Comparison of ENCODE assay signal across 11 mouse cellular contexts in the genomic region with DNA sequence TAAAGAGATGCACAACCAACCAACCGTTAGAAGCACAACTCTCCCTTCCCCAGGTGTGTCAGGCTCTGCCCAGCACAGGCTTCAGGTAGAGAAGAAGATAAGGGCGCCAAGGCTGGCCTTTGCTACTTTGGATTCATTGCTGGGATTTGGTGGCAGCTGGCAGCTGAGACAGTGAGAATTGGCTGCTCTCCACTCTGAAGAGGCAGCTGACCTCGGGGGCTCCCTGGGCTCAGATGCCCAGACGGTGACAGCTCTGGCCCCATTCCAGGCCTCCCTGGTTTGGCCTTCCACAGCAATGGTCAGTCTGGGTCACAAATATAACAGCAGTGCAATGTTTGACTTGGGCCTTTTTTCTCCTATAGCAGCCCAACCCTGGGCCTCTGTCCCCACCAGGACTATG.
DNase-seq lines count a peak whose midpoint lies in the region; ATAC-seq lines count a peak whose summit lies in the region.
"Had no signal": no experiment of that assay in that cellular context is flagged by ENCODE, and none has a peak within 500 bp of the region (broad histone marks: within the 10 kb centered on the region; RNA-seq: fewer than 3 reads in every experiment).

No protein-coding gene starts in this region.

- ATAC-seq in kidney, embryonic 14.5 days (ENCODE audit: low FRiP score, low TSS enrichment) = no peak
- no peak for ATAC-seq in hindbrain, embryonic 12.5 days (ENCODE audit: low FRiP score)

- no peaks in the 10 kb centered on the region for H3K27me3 ChIP-seq in kidney, embryonic 14.5 days (ENCODE audit: control insufficient read depth, insufficient read depth, low read length)
- H3K27me3 ChIP-seq in hindbrain, embryonic 12.5 days = peaks cover 16% of the 10 kb centered on the region
- H3K27me3 ChIP-seq: embryonic facial prominence, embryonic 15.5 days; stomach, embryonic 15.5 days had no signal

- intact Hi-C loops in heart, postnatal 36 days (cut with DNase I) = no loop called here

- no peak overlapping the region for H3K4me3 ChIP-seq in kidney, embryonic 14.5 days (ENCODE audit: low read length)
- no peak overlapping the region for H3K4me3 ChIP-seq in hindbrain, embryonic 12.5 days
- H3K4me3 ChIP-seq: embryonic facial prominence, embryonic 15.5 days; stomach, embryonic 15.5 days had no signal

- no peak overlapping the region for H3K4me2 ChIP-seq in kidney, embryonic 14.5 days (replicated peaks; ENCODE audit: low read depth, low read length)
- no peak overlapping the region for H3K4me2 ChIP-seq in hindbrain, embryonic 12.5 days (replicated peaks)
- H3K4me2 ChIP-seq: embryonic facial prominence, embryonic 15.5 days; stomach, embryonic 15.5 days had no signal

- WGBS in kidney, embryonic 14.5 days = 68% methylated on average over 4 of the region's 4 CpGs
- 62% methylated on average over 4 of the region's 4 CpGs for WGBS in hindbrain, embryonic 12.5 days

- H3K4me1 ChIP-seq in kidney, embryonic 14.5 days (ENCODE audit: control insufficient read depth, insufficient read depth, low read length) = no peaks in the 10 kb centered on the region
- no peaks in the 10 kb centered on the region for H3K4me1 ChIP-seq in hindbrain, embryonic 12.5 days
- H3K4me1 ChIP-seq: embryonic facial prominence, embryonic 15.5 days; stomach, embryonic 15.5 days had no signal

- peak; percentile 50 for DNase-seq in kidney, adult 11 months
- DNase-seq in adipocyte (ENCODE audit: low spot score) = peak; percentile 69
- peak; percentile 49 for DNase-seq in cerebellum, adult 9-10 months
- DNase-seq in heart, postnatal 36 days = peak; percentile 46 to 54
- DNase-seq in frontal cortex, postnatal 25 days (ENCODE audit: low spot score in 2 of 2) = no peak
- no peak for DNase-seq in c-Kit-positive CD71-positive TER-119-positive erythroid progenitor cells, embryonic 14.5 days (ENCODE audit: low spot score)
- DNase-seq: lung, postnatal 14 days had no signal

- H3K9me3 ChIP-seq in kidney, embryonic 14.5 days (ENCODE audit: control insufficient read depth, low read length) = no peaks in the 10 kb centered on the region
- no peaks in the 10 kb centered on the region for H3K9me3 ChIP-seq in hindbrain, embryonic 12.5 days (replicated peaks)
- H3K9me3 ChIP-seq: embryonic facial prominence, embryonic 15.5 days; stomach, embryonic 15.5 days had no signal

- no peak overlapping the region for H3K9ac ChIP-seq in kidney, embryonic 14.5 days (ENCODE audit: low read depth, low read length)
- no peak overlapping the region for H3K9ac ChIP-seq in hindbrain, embryonic 12.5 days
- H3K9ac ChIP-seq: embryonic facial prominence, embryonic 15.5 days; stomach, embryonic 15.5 days had no signal

- H3K27ac ChIP-seq in kidney, embryonic 14.5 days (ENCODE audit: low read depth, low read length) = no peak overlapping the region
- no peak overlapping the region for H3K27ac ChIP-seq in hindbrain, embryonic 12.5 days
- H3K27ac ChIP-seq: embryonic facial prominence, embryonic 15.5 days; stomach, embryonic 15.5 days had no signal

- no peaks in the 10 kb centered on the region for H3K36me3 ChIP-seq in kidney, embryonic 14.5 days (ENCODE audit: control insufficient read depth, insufficient read depth, low read length)
- H3K36me3 ChIP-seq in hindbrain, embryonic 12.5 days = no peaks in the 10 kb centered on the region
- H3K36me3 ChIP-seq: embryonic facial prominence, embryonic 15.5 days; stomach, embryonic 15.5 days had no signal

Comparison
In these comparisons a context has a peak if more than half of its experiments do, and no peak if none do; other contexts are left out.
1. DNase-seq: peak in kidney, adult 11 months (single experiment), adipocyte (single experiment), cerebellum, adult 9-10 months (single experiment) and heart, postnatal 36 days (2 of 2); none in frontal cortex, postnatal 25 days (0 of 2) and c-Kit-positive CD71-positive TER-119-positive erythroid progenitor cells, embryonic 14.5 days (single experiment).